Mouse (Mus musculus) erythroblast, embryonic 14.5 days (primary cell): ENCODE measurements around the gene Relch.

ENCODE experiments used
- GATA1 ChIP-seq: IDR thresholded peaks from 2 replicates; pipeline ENCODE4 v1.6.1; 2012; ENCODE audit warnings: low read length, inconsistent platforms, mixed read lengths
- TAL1 ChIP-seq: IDR thresholded peaks from 3 replicates; pipeline ENCODE4 v1.6.1; 2012; ENCODE audit warnings: low read length, inconsistent platforms, mixed read lengths

DNA sequence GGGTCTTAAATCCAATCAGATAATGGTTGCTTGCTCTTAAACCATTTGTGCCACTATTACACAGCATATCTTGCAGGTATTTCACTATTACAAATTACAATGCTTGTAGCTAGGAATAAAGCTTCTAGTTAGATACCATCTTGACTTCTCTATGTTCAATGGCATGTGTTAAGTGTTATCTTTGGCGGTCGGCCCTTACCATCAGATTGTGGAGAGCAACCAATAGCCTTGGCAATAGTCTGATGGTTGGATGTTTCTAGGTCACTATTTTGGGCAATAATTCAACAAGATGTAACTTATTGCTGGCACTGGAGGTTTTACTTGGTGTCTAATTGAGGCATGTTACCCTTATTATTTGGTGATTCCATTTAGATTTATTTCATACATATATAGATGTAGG lies 11.1 kb downstream of the Relch start:
- TF ChIP-seq GATA1 (no peak), TAL1 (no peak)
